Mouse (Mus musculus) stomach, postnatal 0 days (tissue): ENCODE measurements at regions not wholly inside any gene's neighbourhood (a gene's known extent, or its start where the extent isn't known, plus 50 kb on each side); places are given as distances from the start of the nearest gene placed in this dataset.

ENCODE experiments used
- CTCF ChIP-seq: IDR thresholded peaks from 2 replicates; pipeline ENCODE4 v1.5.1; 2016; ENCODE audit warnings: antibody characterized with exemption, low read depth, mild to moderate bottlenecking, moderate library complexity
- EP300 ChIP-seq: optimal IDR thresholded peaks from 2 replicates; pipeline ENCODE3; 2016; ENCODE audit warnings: antibody characterized with exemption

DNA sequence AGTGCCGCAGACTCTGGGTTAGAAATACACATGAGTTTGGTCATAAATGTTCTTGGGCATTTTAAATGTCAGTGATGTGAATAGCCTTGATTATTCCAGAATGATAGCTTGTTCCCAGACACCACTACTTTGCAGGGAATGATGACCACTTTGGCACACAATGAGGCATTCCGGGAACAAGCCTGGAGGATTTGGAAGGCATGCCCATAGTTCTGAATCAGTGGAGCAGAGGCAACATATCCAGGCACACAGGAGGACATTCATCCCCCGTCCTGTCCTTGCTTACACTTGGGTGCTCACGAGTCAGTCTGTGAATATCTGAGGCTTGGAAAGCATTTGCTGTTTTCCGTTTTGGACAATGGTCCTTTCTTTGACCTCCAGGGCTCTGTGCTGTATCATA, 158.1 kb upstream of the Gm5148 start:
- TF ChIP-seq CTCF = no peak
- no peak for TF ChIP-seq EP300
